Mouse (Mus musculus) liver, embryonic 14 days (tissue): ENCODE results near the gene Vav3. TPM values are rescaled to one million over a fixed set of nuclear protein-coding genes. Genes with fewer than 3 reads are reported as not detected.

Experiments
- polyA plus RNA-seq: library from polyadenylated mRNA; depleted of rRNA; stranded (reverse); fragments of >200 nt; gene quantifications from 2 replicates; pipeline ENCODE4 v1.2.3, GENCODE M21; 2012; rRNA removed

Vav3 gene
- polyA plus RNA-seq, result 1.2 and 1.4 TPM in 2 replicates

DNA sequence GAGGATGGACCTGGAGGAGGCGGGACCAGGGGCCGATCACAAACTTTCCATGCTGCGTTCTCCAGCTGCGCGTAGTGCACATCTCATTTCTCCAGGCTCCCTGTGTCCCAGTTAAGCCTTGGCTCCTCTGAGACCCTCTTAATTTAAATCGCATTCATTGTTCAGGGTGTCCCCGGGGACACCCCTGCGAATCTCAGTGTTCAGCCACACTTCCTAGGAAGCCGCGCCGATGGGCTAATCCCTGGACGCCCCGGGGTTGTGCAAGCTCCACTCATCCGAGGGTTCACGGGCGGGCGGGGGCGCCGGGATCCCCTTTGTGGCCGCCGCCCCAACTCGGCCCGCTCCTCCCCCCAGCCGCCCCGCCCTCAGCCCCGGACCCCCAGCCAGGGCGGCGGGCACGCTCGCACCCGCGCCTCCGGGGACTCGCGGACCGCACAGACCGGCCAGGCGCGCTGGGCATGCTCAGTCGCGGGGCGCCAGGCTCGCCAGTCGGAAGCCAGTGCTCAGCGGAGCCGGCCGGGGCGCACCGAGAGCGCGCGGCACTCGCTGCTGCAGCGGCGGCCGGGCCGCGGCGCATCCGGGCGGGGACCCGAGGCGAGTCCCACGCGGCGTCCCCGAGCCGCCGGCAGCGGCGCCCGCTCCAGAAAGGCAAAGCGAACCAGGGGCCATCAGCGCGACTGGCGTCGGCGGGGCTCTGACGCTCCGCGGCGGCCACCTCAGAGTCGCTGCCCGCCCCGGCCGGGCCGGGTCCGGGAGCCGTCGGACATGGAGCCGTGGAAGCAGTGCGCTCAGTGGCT, at the start of gene Vav3:
TSS of gene Vav3 (plus strand) at position 380 of the 797 bp plus-strand sequence.

Other genes starting within 250 kb of the Vav3 start
- 2.3 and 2.7 TPM in 2 replicates for gene Slc25a24, start 217.5 kb upstream of the Vav3 start, polyA plus RNA-seq